Mouse (Mus musculus) CH12.LX (cell line): ENCODE results near the gene Orai1. TPM values are rescaled to one million over a fixed set of nuclear protein-coding genes. Genes with fewer than 3 reads are reported as not detected.
A peak's percentile ranks its signal among the peaks of the same experiment; 100 is the strongest.

ENCODE experiments used
- DNase-seq: peaks from one replicate; pipeline ENCODE4 v3.0.0-alpha.2; 2013; ENCODE audit errors: extremely low read depth
- H3K27ac ChIP-seq: 2 replicates; pipeline ENCODE4 v1.5.1; 2012; ENCODE audit warnings: low read depth, mild to moderate bottlenecking, control low read depth, moderate library complexity; ENCODE audit not compliant: insufficient read depth
- H3K27me3 ChIP-seq: replicated peaks from 2 replicates; pipeline ENCODE3; 2012; ENCODE audit warnings: inconsistent platforms
- H3K36me3 ChIP-seq, 2 experiments: replicated peaks in 1 of 2; 2 replicates each; pipeline versions ENCODE3 to v1.6.1; 2012; ENCODE audit warnings: inconsistent platforms in 1 of 2, low read length in 1 of 2, mild to moderate bottlenecking in 1 of 2, mixed read lengths in 1 of 2, moderate library complexity in 1 of 2; ENCODE audit not compliant: control insufficient read depth in 1 of 2, insufficient read depth in 1 of 2
- H3K4me1 ChIP-seq, 2 experiments: 2 replicates each; pipeline ENCODE4 v1.6.1; 2012; ENCODE audit warnings: inconsistent platforms in 1 of 2, moderate library complexity in 1 of 2; ENCODE audit not compliant: insufficient read depth in 2 of 2, control insufficient read depth in 1 of 2
- H3K4me2 ChIP-seq: 2 replicates; pipeline ENCODE4 v1.6.1; 2012; ENCODE audit warnings: low read depth, mild to moderate bottlenecking, control low read depth; ENCODE audit not compliant: poor library complexity, insufficient read depth, severe bottlenecking
- H3K4me3 ChIP-seq, 3 experiments: fragments of 150-350 bp in 1 of 3; sonication (generic) in 1 of 3; replicated peaks in 1 of 3; 2 replicates each; pipeline versions ENCODE3 to v1.5.1; 2011 to 2012; ENCODE audit warnings: low read depth in 2 of 3, low read length in 2 of 3, mild to moderate bottlenecking in 2 of 3, moderate library complexity in 2 of 3, control low read depth in 1 of 3, improper control_type of control experiment in 1 of 3, inconsistent platforms in 1 of 3, mixed read lengths in 1 of 3; ENCODE audit not compliant: poor library complexity in 1 of 3
- H3K79me2 ChIP-seq: replicated peaks from 2 replicates; pipeline ENCODE4 v1.6.1; 2012; ENCODE audit warnings: mild to moderate bottlenecking, moderate library complexity; ENCODE audit not compliant: control insufficient read depth, poor library complexity, insufficient read depth, severe bottlenecking; ENCODE audit errors: extremely low read depth
- H3K9ac ChIP-seq: 2 replicates; pipeline ENCODE4 v1.6.1; 2012; ENCODE audit warnings: low read depth, mild to moderate bottlenecking, control low read depth, moderate library complexity; ENCODE audit not compliant: insufficient read depth
- H3K9me3 ChIP-seq: replicated peaks from 2 replicates; pipeline ENCODE3; 2012; ENCODE audit warnings: low read length, inconsistent platforms, mixed read lengths
- BHLHE40 ChIP-seq: IDR thresholded peaks from 2 replicates; pipeline ENCODE4 v1.6.1; 2011; ENCODE audit warnings: mild to moderate bottlenecking, low read depth, low read length, improper control_type of control experiment
- CHD1 ChIP-seq: IDR thresholded peaks from 2 replicates; pipeline ENCODE4 v1.6.1; 2012; ENCODE audit warnings: low read depth, low read length, improper control_type of control experiment, inconsistent platforms
- CHD2 ChIP-seq: IDR thresholded peaks from 2 replicates; pipeline ENCODE4 v1.6.1; 2011; ENCODE audit warnings: low read length, improper control_type of control experiment
- E2F4 ChIP-seq: IDR thresholded peaks from 2 replicates; pipeline ENCODE4 v1.6.1; 2011; ENCODE audit warnings: low read depth, low read length, improper control_type of control experiment; ENCODE audit not compliant: insufficient replicate concordance
- ETS1 ChIP-seq: conservative IDR thresholded peaks from 2 replicates; pipeline ENCODE4 v1.6.1; 2012; ENCODE audit warnings: low read depth, mild to moderate bottlenecking, inconsistent platforms, low read length, improper control_type of control experiment, moderate library complexity
- JUN ChIP-seq: IDR thresholded peaks from 2 replicates; pipeline ENCODE4 v1.6.1; 2011; ENCODE audit warnings: low read depth, mild to moderate bottlenecking, low read length, improper control_type of control experiment, moderate library complexity; ENCODE audit not compliant: insufficient read depth
- KAT2A ChIP-seq: IDR thresholded peaks from 2 replicates; pipeline ENCODE4 v1.6.1; 2012; ENCODE audit warnings: low read length, improper control_type of control experiment, inconsistent platforms; ENCODE audit not compliant: insufficient replicate concordance
- MAFK ChIP-seq: IDR thresholded peaks from 2 replicates; pipeline ENCODE4 v1.6.1; 2011; ENCODE audit warnings: low read length, improper control_type of control experiment; ENCODE audit not compliant: insufficient replicate concordance
- MAZ ChIP-seq: IDR thresholded peaks from 2 replicates; pipeline ENCODE4 v1.6.1; 2012; ENCODE audit warnings: low read depth, mild to moderate bottlenecking, inconsistent platforms, low read length, improper control_type of control experiment, moderate library complexity
- MXI1 ChIP-seq: IDR thresholded peaks from 2 replicates; pipeline ENCODE4 v1.6.1; 2011; ENCODE audit warnings: mild to moderate bottlenecking, low read depth, low read length, improper control_type of control experiment
- NRF1 ChIP-seq: IDR thresholded peaks from 2 replicates; pipeline ENCODE4 v1.6.1; 2014; ENCODE audit warnings: low read depth, mild to moderate bottlenecking, inconsistent platforms, low read length, improper control_type of control experiment, moderate library complexity
- SMC3 ChIP-seq: IDR thresholded peaks from 2 replicates; pipeline ENCODE4 v1.6.1; 2011; ENCODE audit warnings: low read depth, low read length, improper control_type of control experiment
- TBP ChIP-seq: conservative IDR thresholded peaks from 2 replicates; pipeline ENCODE4 v1.6.1; 2011; ENCODE audit warnings: low read depth, low read length, improper control_type of control experiment
- TCF12 ChIP-seq: IDR thresholded peaks from 2 replicates; pipeline ENCODE4 v1.6.1; 2014; ENCODE audit warnings: low read depth, mild to moderate bottlenecking, inconsistent platforms, low read length, improper control_type of control experiment
- USF1 ChIP-seq: IDR thresholded peaks from 2 replicates; pipeline ENCODE4 v1.6.1; 2014; ENCODE audit warnings: low read depth, mild to moderate bottlenecking, inconsistent platforms, low read length, improper control_type of control experiment
- ZMIZ1 ChIP-seq: IDR thresholded peaks from 2 replicates; pipeline ENCODE4 v1.6.1; 2012; ENCODE audit warnings: low read depth, mild to moderate bottlenecking, inconsistent platforms, low read length, improper control_type of control experiment
- ZNF384 ChIP-seq: IDR thresholded peaks from 2 replicates; pipeline ENCODE4 v1.6.1; 2012; ENCODE audit warnings: low read depth, low read length, improper control_type of control experiment, inconsistent platforms
- dilution Hi-C: fragments of 300-500 bp; cut with MboI; formaldehyde crosslinking; loops from 2 replicates; pipeline ENCODE4 v1.14.3; 2020; ENCODE audit warnings: low sequenced_read_pairs; ENCODE audit not compliant: extremely low pct_unique_long_range_greater_than_20kb, extremely low pct_ligation_motif_present
- in situ Hi-C: fragments of 300-500 bp; cut with MboI; formaldehyde crosslinking; loops from 3 replicates; pipeline ENCODE4 v1.14.3; 2019; ENCODE audit warnings: low sequenced_read_pairs, low pct_ligation_motif_present, low pct_unique_long_range_greater_than_20kb, mixed read lengths
- polyA plus RNA-seq: library from polyadenylated mRNA; unstranded; fragments of >175 nt; gene quantifications from 2 replicates; pipeline ENCODE4 v1.2.1, GENCODE M21; 2012; ENCODE audit warnings: low read depth; ENCODE audit not compliant: insufficient read length
- total RNA-seq, 2 experiments: library from RNA; depleted of rRNA; stranded (reverse); fragments of 300-350 nt in 1 of 2; fragments of >200 nt in 1 of 2; gene quantifications; 2 replicates each; pipeline ENCODE4 v1.2.3; 2012 to 2014

Orai1 gene
- total and polyA plus RNA-seq, 3 experiments: 17.4 to 27.7 (median 17.8) TPM

GRCm38 (mm10) chr5:123014753-123015701 is at the start of gene Orai1 (continued):
- peak; percentile 56; the same call in 1 of the 2 replicates for TF ChIP-seq MXI1

- H3K4me3 ChIP-seq: no peak overlapping the region
- no peaks in the 10 kb centered on the region for H3K79me2 ChIP-seq
- no peak for TF ChIP-seq TBP
- TF ChIP-seq TCF12: no peak
- TF ChIP-seq MAFK: no peak
- no peak for TF ChIP-seq KAT2A
- no peak for TF ChIP-seq JUN
- no peak for TF ChIP-seq ZMIZ1
- TF ChIP-seq SMC3: no peak
- no peak for TF ChIP-seq MAZ
- TF ChIP-seq ETS1: no peak
- TF ChIP-seq CHD1: no peak
- no peak for TF ChIP-seq USF1
- TF ChIP-seq E2F4: no peak
- TF ChIP-seq BHLHE40: no peak
- TF ChIP-seq CHD2: no peak
- TF ChIP-seq NRF1: no peak
- TF ChIP-seq ZNF384: no peak
- no peak overlapping the region for H3K4me2 ChIP-seq
- no peak for DNase-seq
- H3K36me3 ChIP-seq: peaks cover 14 to 63% of the 10 kb centered on the region in 2 experiments
- no peaks in the 10 kb centered on the region for H3K27me3 ChIP-seq
- no peak overlapping the region for H3K27ac ChIP-seq
- in situ Hi-C loops: loop anchor here (5.0 kb wide), 1 partner anchor 82 kb away; the partner anchor contains the start of gene Morn3
- no peaks in the 10 kb centered on the region for H3K9me3 ChIP-seq
- dilution Hi-C loops: no loop called here
- H3K9ac ChIP-seq: no peak overlapping the region
- peaks cover 0 to 26% of the 10 kb centered on the region in 2 experiments; a peak in 2 of 4 replicates for H3K4me1 ChIP-seq
These were observed 49.4 kb upstream of the Orai1 start for GRCm38 (mm10) chr5:122965427-122965826.
